Mouse (Mus musculus) lung, adult 2 months (tissue): ENCODE measurements at regions not wholly inside any gene's neighbourhood (a gene's known extent, or its start where the extent isn't known, plus 50 kb on each side); places are given as distances from the start of the nearest gene placed in this dataset.

Experiments used
- CTCF ChIP-seq: fragments of 200-500 bp; IDR thresholded peaks from 2 replicates; pipeline ENCODE4 v1.5.1; 2011; ENCODE audit warnings: mild to moderate bottlenecking, low read length, control low read depth; ENCODE audit not compliant: insufficient read depth
- POLR2A ChIP-seq: fragments of 200-500 bp; IDR thresholded peaks from 2 replicates; pipeline ENCODE4 v1.6.1; 2011; ENCODE audit warnings: low read depth, mild to moderate bottlenecking, control low read depth, low read length, borderline replicate concordance; ENCODE audit errors: extremely low read depth

DNA sequence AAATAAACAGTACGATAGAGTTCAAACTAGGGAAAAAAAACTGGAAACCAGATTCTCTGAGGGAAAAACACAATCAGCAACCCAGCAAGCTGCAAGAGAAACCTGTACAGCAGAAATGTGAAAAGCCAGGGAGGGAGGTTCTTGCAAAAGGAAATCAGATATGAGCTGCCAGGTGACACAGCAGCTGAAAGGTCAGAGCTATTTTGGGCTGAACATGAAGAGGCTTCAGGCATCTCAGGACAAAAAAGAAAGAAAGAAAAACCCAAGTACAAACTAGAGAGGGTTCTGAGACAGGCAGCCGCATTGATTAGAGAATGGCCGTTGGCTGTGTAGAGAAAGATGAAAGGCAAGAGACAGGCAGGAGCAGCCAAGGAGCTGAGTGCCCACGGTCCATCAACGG, 434.5 kb downstream of the Nuf2 start:
- no peak for TF ChIP-seq POLR2A
- no peak for TF ChIP-seq CTCF
